Mouse (Mus musculus): ENCODE measurements at regions not wholly inside any gene's neighbourhood (a gene's known extent, or its start where the extent isn't known, plus 50 kb on each side); places are given as distances from the start of the nearest gene placed in this dataset.

GRCm38 (mm10) chr2:75240976-75241375 is 415.4 kb downstream of the Mtx2 start:
- no peak for DNase-seq (ENCODE audit: low spot score)

- no peak for DNase-seq (ENCODE audit: low spot score)
Observed at GRCm38 (mm10) chr2:75244311-75245033, 414.6 kb upstream of the Hnrnpa3 start.

- DNase-seq (ENCODE audit: low spot score): no peak
Observed at GRCm38 (mm10) chr2:75245256-75245655, 413.8 kb upstream of the Hnrnpa3 start.

- DNase-seq (ENCODE audit: low spot score): no peak
Observed at GRCm38 (mm10) chr2:75245662-75246061, 413.4 kb upstream of the Hnrnpa3 start.

- DNase-seq (ENCODE audit: low spot score): no peak
Observed at GRCm38 (mm10) chr2:75246082-75246743, 412.8 kb upstream of the Hnrnpa3 start.

- DNase-seq (ENCODE audit: low spot score): no peak
Observed at GRCm38 (mm10) chr2:75248251-75248650, 410.8 kb upstream of the Hnrnpa3 start.

- DNase-seq (ENCODE audit: low spot score): no peak
Observed at GRCm38 (mm10) chr2:75250507-75250906, 408.6 kb upstream of the Hnrnpa3 start.

GRCm38 (mm10) chr2:75252829-75253228 is 406.2 kb upstream of the Hnrnpa3 start:
- DNase-seq (ENCODE audit: low spot score): no peak

GRCm38 (mm10) chr2:75265218-75265617 is 393.8 kb upstream of the Hnrnpa3 start:
- DNase-seq (ENCODE audit: low spot score): no peak

GRCm38 (mm10) chr2:75265739-75266699 is 393.0 kb upstream of the Hnrnpa3 start:
- DNase-seq (ENCODE audit: low spot score): no peak

- DNase-seq (ENCODE audit: low spot score): no peak
Observed at GRCm38 (mm10) chr2:75267949-75268348, 391.1 kb upstream of the Hnrnpa3 start.

- DNase-seq (ENCODE audit: low spot score): no peak
Observed at GRCm38 (mm10) chr2:75269446-75269845, 389.6 kb upstream of the Hnrnpa3 start.

- no peak for DNase-seq (ENCODE audit: low spot score)
Observed at GRCm38 (mm10) chr2:75270115-75270514, 388.9 kb upstream of the Hnrnpa3 start.

GRCm38 (mm10) chr2:75287900-75288299 is 371.2 kb upstream of the Hnrnpa3 start:
- no peak for DNase-seq (ENCODE audit: low spot score)

- no peak for DNase-seq (ENCODE audit: low spot score)
Observed at GRCm38 (mm10) chr2:75291674-75292073, 367.4 kb upstream of the Hnrnpa3 start.

GRCm38 (mm10) chr2:75306821-75307220 is 352.2 kb upstream of the Hnrnpa3 start:
- no peak for DNase-seq (ENCODE audit: low spot score)

- no peak for DNase-seq (ENCODE audit: low spot score)
Observed at GRCm38 (mm10) chr2:75311191-75311590, 347.9 kb upstream of the Hnrnpa3 start.

- no peak for DNase-seq (ENCODE audit: low spot score)
Observed at GRCm38 (mm10) chr2:75312246-75312645, 346.8 kb upstream of the Hnrnpa3 start.

GRCm38 (mm10) chr2:75315341-75315740 is 343.7 kb upstream of the Hnrnpa3 start:
- no peak for DNase-seq (ENCODE audit: low spot score)

- no peak for DNase-seq (ENCODE audit: low spot score)
Observed at GRCm38 (mm10) chr2:75318190-75318589, 340.9 kb upstream of the Hnrnpa3 start.

- no peak for DNase-seq (ENCODE audit: low spot score)
Observed at GRCm38 (mm10) chr2:75324146-75324749, 334.8 kb upstream of the Hnrnpa3 start.

- no peak for DNase-seq (ENCODE audit: low spot score)
Observed at GRCm38 (mm10) chr2:75329598-75329997, 329.5 kb upstream of the Hnrnpa3 start.
